Mouse (Mus musculus) splenic B cell, adult 2 months (primary cell): Measurements from ENCODE around the gene Cttnbp2nl.

ENCODE experiments used
- DNase-seq: peaks from one replicate; pipeline ENCODE4 v3.0.0-alpha.2; 2011; ENCODE audit warnings: low read depth, low spot score
- H3K27me3 ChIP-seq: 2 replicates; pipeline ENCODE4 v1.6.1; 2012; ENCODE audit warnings: mild to moderate bottlenecking, low read length, moderate library complexity, mixed read lengths; ENCODE audit not compliant: control insufficient read depth, poor library complexity, insufficient read depth, severe bottlenecking
- H3K36me3 ChIP-seq: 2 replicates; pipeline ENCODE4 v1.6.1; 2012; ENCODE audit warnings: mild to moderate bottlenecking, low read length, moderate library complexity, mixed read lengths; ENCODE audit not compliant: control insufficient read depth, poor library complexity, insufficient read depth, severe bottlenecking

Cttnbp2nl gene

GRCm38 (mm10) chr3:105052937-105053697, at the start of gene Cttnbp2nl:
TSS of gene Cttnbp2nl (minus strand) at chr3:105053146.
- peak; percentile 64 for DNase-seq
- Histone ChIP-seq H3K27me3 (no peaks in the 10 kb centered on the region), H3K36me3 (no peaks in the 10 kb centered on the region)

- H3K27me3 ChIP-seq: no peaks in the 10 kb centered on the region; the same call in 1 of the 2 replicates
- H3K36me3 ChIP-seq: no peaks in the 10 kb centered on the region
- DNase-seq: no peak
Observed at GRCm38 (mm10) chr3:105100270-105100589, 47.3 kb upstream of the Cttnbp2nl start.

GRCm38 (mm10) chr3:105099526-105100269, 46.8 kb upstream of the Cttnbp2nl start:
- Histone ChIP-seq H3K36me3 (no peaks in the 10 kb centered on the region), H3K27me3 (no peaks in the 10 kb centered on the region; the same call in 1 of the 2 replicates)
- DNase-seq: no peak

- DNase-seq: no peak
- H3K27me3 ChIP-seq: no peaks in the 10 kb centered on the region; the same call in 1 of the 2 replicates
- no peaks in the 10 kb centered on the region for H3K36me3 ChIP-seq
Observed at GRCm38 (mm10) chr3:105097581-105097980, 44.6 kb upstream of the Cttnbp2nl start.

GRCm38 (mm10) chr3:105095026-105095425, 42.1 kb upstream of the Cttnbp2nl start:
- Histone ChIP-seq H3K27me3 (no peaks in the 10 kb centered on the region; the same call in 1 of the 2 replicates), H3K36me3 (no peaks in the 10 kb centered on the region)
- no peak for DNase-seq

- no peak for DNase-seq
- Histone ChIP-seq H3K36me3 (no peaks in the 10 kb centered on the region), H3K27me3 (no peaks in the 10 kb centered on the region; the same call in 1 of the 2 replicates)
Observed at GRCm38 (mm10) chr3:105094448-105094847, 41.5 kb upstream of the Cttnbp2nl start.

- H3K36me3 ChIP-seq: no peaks in the 10 kb centered on the region
- DNase-seq: no peak
Observed at GRCm38 (mm10) chr3:105092721-105093505, 40.0 kb upstream of the Cttnbp2nl start.

GRCm38 (mm10) chr3:105090981-105091380, 38.0 kb upstream of the Cttnbp2nl start:
- DNase-seq: no peak
- no peaks in the 10 kb centered on the region for H3K27me3 ChIP-seq
- no peaks in the 10 kb centered on the region for H3K36me3 ChIP-seq

More at GRCm38 (mm10) chr3:105092721-105093505, 40.0 kb upstream of the Cttnbp2nl start:
- H3K27me3 ChIP-seq: no peaks in the 10 kb centered on the region

- Histone ChIP-seq H3K36me3 (no peaks in the 10 kb centered on the region), H3K27me3 (no peaks in the 10 kb centered on the region)
- DNase-seq: no peak
Observed at GRCm38 (mm10) chr3:105090147-105090546, 37.2 kb upstream of the Cttnbp2nl start.

- no peaks in the 10 kb centered on the region for H3K36me3 ChIP-seq
- DNase-seq: no peak
- no peaks in the 10 kb centered on the region for H3K27me3 ChIP-seq
Observed at GRCm38 (mm10) chr3:105088638-105089037, 35.7 kb upstream of the Cttnbp2nl start.

- Histone ChIP-seq H3K36me3 (no peaks in the 10 kb centered on the region), H3K27me3 (no peaks in the 10 kb centered on the region)
- no peak for DNase-seq
Observed at GRCm38 (mm10) chr3:105087344-105087743, 34.4 kb upstream of the Cttnbp2nl start.

GRCm38 (mm10) chr3:105078231-105078826, 25.4 kb upstream of the Cttnbp2nl start:
- H3K36me3 ChIP-seq: no peaks in the 10 kb centered on the region
- no peak for DNase-seq
- no peaks in the 10 kb centered on the region for H3K27me3 ChIP-seq

- H3K27me3 ChIP-seq: no peaks in the 10 kb centered on the region
- no peak for DNase-seq
- no peaks in the 10 kb centered on the region for H3K36me3 ChIP-seq
Observed at GRCm38 (mm10) chr3:105075796-105076195, 22.9 kb upstream of the Cttnbp2nl start.

- Histone ChIP-seq H3K27me3 (no peaks in the 10 kb centered on the region), H3K36me3 (no peaks in the 10 kb centered on the region)
- DNase-seq: no peak
Observed at GRCm38 (mm10) chr3:105072536-105072935, 19.6 kb upstream of the Cttnbp2nl start.
